Mouse (Mus musculus): Measurements from ENCODE around the gene Mfsd5. TPM values are rescaled to one million over a fixed set of nuclear protein-coding genes. Genes with fewer than 3 reads are reported as not detected.
A peak's percentile ranks its signal among the peaks of the same experiment; 100 is the strongest.

Mfsd5 gene
- polyA plus RNA-seq, 1 experiment from 2014 or later = 39.3 TPM

DNA sequence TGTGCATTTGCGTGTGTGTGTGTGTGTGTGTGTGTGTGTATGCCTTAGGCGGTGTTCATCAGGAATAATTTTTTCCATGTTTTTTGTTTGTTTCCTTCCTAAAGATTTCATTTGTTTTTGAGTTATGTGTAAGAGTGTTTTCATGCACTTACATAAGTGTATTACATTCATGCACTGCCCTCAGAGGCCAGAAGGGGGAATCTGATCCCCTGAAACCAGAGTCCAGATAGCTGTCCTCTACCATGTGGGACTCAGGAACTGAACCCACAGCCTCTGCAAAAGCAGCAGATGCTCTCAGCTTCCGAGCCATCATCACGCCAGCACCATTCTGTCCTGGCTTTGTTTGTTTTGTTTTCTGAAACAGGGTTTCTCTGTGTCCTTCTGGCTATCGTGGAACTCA is 13.7 kb upstream of the Mfsd5 start:
- Histone ChIP-seq H3K4me2 (no peak overlapping the region), H3K4me3 (no peak overlapping the region), H3K27ac (no peak overlapping the region), H3K4me1 (replicated peaks) (peaks cover 2% of the 10 kb centered on the region), H3K9me3 (replicated peaks) (no peaks in the 10 kb centered on the region), H3K27me3 (peaks cover 16% of the 10 kb centered on the region; the same call in 1 of the 2 replicates), H3K9ac (no peak overlapping the region), H3K36me3 (no peaks in the 10 kb centered on the region)
- 87% methylated on average over 5 of the region's 5 CpGs for WGBS
- ATAC-seq (replicated peaks; ENCODE audit: insufficient number of reproducible peaks, insufficient read depth, low FRiP score, low read depth) = no peak

DNA sequence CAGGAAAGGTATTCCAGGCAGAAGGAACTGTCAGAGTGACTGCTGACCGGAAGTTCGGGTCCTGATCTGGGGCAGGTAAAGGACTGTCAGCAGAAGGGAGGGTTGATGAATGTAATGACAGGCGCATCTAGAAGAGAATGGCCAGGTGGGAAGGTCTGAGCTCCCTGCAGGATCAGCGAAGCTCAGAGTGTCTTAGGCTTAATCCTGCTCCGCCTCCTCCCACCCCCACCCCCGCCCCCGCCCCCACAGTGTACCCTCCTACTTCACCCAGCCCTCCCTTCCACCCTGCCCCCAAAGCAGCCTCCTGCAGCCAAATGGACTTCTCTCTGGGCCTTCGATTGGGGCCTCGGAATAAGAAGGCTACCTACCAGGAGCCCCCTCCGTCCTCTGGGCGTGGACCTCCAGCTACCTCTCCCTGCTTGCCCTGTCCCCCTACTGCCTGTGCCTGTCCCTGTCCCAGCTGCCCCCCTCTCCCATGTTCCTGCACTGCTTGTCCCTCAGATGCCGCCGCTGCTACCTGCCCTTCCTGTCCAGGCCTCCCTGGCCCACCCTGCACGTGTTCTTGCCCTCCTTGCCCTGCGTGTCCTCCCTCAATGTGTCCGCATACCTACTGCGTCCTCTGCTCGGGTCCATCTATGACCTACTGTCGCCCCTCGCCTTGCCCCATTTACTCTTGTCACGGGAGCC is 8.8 kb upstream of the Mfsd5 start, which contains the start of gene Gm9918:
Gm9918 (plus strand) TSS at position 290 of the 687 bp plus-strand sequence.
- Histone ChIP-seq H3K36me3 (no peaks in the 10 kb centered on the region), H3K27ac (no peak within 1 kb of the TSS), H3K9me3 (replicated peaks) (no peaks in the 10 kb centered on the region), H3K9ac (no peak within 1 kb of the TSS), H3K4me3 (peak within 1 kb of the TSS; percentile 23), H3K4me2 (peak within 1 kb of the TSS; percentile 55), H3K27me3 (peaks cover 14% of the 10 kb centered on the region), H3K4me1 (replicated peaks) (peaks cover 8% of the 10 kb centered on the region)
- ATAC-seq (replicated peaks; ENCODE audit: insufficient number of reproducible peaks, insufficient read depth, low FRiP score, low read depth) = no peak; the same call in 1 of the 2 replicates
- 10% methylated on average over 21 of the region's 21 CpGs for WGBS

DNA sequence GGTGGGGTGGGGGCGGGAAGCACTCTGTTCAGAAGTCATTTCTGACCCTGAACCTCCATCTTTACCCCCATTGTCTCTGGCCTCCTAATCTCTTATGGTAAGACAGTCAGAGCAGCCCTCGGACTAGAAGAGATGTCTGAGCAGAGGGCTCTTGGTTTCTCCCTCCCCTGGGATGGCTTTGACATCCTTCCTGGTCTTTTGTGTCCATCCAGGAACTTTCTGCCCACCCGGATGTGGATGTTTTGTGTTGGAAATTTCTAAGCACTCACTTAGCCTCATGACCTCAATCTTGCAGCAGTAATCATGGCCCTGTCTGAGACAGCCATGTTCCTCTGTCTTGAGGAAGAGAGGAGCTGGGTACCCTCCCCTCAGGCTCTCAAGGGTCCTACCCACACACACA is 7.8 kb upstream of the Mfsd5 start:
- H3K27ac ChIP-seq = no peak overlapping the region
- H3K27me3 ChIP-seq = peaks cover 14% of the 10 kb centered on the region
- ATAC-seq (replicated peaks; ENCODE audit: insufficient number of reproducible peaks, insufficient read depth, low FRiP score, low read depth) = no peak
- 0 out of 2 replicates have a peak overlapping the region, but pooled peaks have one; percentile 55 for H3K4me2 ChIP-seq
- H3K36me3 ChIP-seq = no peaks in the 10 kb centered on the region
- H3K4me3 ChIP-seq = no peak overlapping the region
- 33% methylated on average over 3 of the region's 3 CpGs for WGBS
- no peaks in the 10 kb centered on the region for H3K9me3 ChIP-seq (replicated peaks)
- H3K9ac ChIP-seq = no peak overlapping the region
- peaks cover 8% of the 10 kb centered on the region for H3K4me1 ChIP-seq (replicated peaks)

DNA sequence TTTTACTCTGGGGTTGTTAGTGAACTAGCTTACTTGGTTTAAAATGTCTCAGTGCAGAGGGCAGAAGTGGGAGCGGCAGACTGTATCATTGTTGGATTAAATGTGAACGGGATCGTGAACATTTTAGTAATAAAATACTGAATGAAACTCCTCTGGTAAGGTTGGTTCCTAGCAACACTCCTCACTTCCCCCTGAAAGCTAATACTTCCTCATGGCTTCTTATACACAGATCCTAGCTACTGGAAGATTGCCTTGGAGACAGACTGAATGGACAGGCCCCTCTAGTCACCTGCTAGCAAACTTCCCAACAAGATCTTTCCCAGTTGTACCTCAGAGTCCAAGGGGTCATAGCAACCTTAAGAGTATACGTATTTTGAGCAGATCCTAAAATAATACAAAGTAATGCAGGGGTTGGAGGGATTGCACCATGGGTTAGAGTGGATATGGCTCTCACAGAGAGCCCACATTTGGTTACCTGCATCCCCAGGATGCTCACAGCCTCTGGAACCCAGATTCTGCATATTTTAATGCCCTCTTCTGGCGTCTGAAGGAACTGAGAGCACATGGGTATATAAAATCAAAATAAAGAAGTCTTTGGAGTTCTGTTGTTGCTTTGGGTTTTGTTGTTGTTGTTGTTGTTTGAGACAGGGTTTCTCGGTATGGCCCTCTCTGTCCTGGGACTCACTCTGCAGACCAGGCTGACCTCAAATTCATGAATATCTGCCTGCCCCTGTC is 5.1 kb upstream of the Mfsd5 start:
- 68% methylated on average over 6 of the region's 6 CpGs for whole genome bisulfite sequencing
- Histone ChIP-seq H3K36me3 (no peaks in the 10 kb centered on the region), H3K27ac (no peak overlapping the region), H3K4me3 (no peak overlapping the region), H3K4me1 (replicated peaks) (peaks cover 12% of the 10 kb centered on the region), H3K9me3 (replicated peaks) (no peaks in the 10 kb centered on the region), H3K27me3 (peaks cover 14% of the 10 kb centered on the region), H3K4me2 (no peak overlapping the region), H3K9ac (no peak overlapping the region)
- ATAC-seq (replicated peaks; ENCODE audit: insufficient number of reproducible peaks, insufficient read depth, low FRiP score, low read depth) = no peak

DNA sequence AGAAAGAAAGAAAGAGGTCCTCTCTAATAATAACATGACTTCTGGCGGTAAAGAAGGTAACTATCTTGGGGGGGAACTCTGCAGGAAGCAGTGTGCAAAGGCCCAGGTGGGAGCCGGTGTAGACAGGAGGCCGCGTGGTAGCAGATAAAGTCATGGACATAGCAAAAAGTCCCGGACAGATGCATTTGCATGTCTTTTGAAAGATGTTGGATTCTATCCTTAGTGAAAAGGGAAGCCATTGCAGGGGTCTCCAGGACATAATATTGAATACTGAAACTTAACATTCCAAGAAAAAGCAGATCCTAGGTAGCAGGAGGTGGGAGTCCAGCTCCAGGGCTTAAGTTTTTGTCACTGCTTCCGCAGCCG is 545 bp upstream of the Mfsd5 start:
- peak overlapping the region; percentile 73 for H3K9ac ChIP-seq
- H3K4me1 ChIP-seq (replicated peaks) = peaks cover 21% of the 10 kb centered on the region
- H3K27me3 ChIP-seq = no peaks in the 10 kb centered on the region
- 31% methylated on average over 7 of the region's 7 CpGs for WGBS
- H3K9me3 ChIP-seq (replicated peaks) = no peaks in the 10 kb centered on the region
- no peak for ATAC-seq (replicated peaks; ENCODE audit: insufficient number of reproducible peaks, insufficient read depth, low FRiP score, low read depth)
- H3K27ac ChIP-seq = peak overlapping the region; percentile 83
- H3K4me3 ChIP-seq = peak overlapping the region; percentile 69
- peaks cover 13% of the 10 kb centered on the region for H3K36me3 ChIP-seq
- H3K4me2 ChIP-seq = peak overlapping the region; percentile 71

DNA sequence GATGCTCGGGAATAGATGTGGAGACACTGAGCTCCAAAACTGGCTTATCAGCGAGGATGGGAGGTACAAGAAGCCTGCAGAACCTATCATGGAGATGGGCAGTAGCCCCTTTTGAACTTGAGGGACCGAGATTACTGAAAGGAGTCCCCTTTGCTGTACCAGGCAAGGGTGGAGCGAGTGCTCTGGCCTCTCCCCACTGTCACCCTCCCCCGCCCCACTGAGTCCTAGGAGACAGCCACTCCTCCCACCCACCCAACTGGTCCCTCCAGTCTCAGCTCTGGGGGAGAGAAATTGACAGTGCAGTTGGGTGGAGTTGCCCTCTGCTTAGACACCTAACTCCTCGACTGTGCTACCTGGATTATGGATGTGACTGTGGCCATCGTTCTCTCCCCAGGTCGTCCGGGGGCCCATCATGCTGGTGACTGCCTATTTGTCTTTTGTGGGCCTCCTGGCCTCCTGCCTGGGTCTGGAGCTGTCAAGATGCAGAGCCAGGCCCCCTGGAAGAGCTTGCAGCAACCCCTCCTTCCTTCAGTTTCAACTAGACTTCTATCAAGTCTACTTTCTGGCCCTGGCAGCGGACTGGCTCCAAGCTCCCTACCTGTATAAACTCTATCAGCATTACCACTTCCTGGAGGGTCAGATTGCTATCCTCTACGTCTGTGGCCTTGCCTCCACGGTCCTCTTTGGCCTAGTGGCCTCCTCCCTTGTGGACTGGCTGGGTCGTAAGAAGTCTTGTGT is 698 bp downstream of the Mfsd5 start:
- Histone ChIP-seq H3K36me3 (peaks cover 13% of the 10 kb centered on the region), H3K9me3 (replicated peaks) (no peaks in the 10 kb centered on the region), H3K9ac (peak overlapping the region; percentile 73), H3K4me1 (replicated peaks) (peaks cover 21% of the 10 kb centered on the region), H3K4me2 (peak overlapping the region; percentile 71), H3K27me3 (no peaks in the 10 kb centered on the region), H3K4me3 (peak overlapping the region; percentile 69), H3K27ac (peak overlapping the region; percentile 83)
- ATAC-seq (replicated peaks; ENCODE audit: insufficient number of reproducible peaks, insufficient read depth, low FRiP score, low read depth) = no peak
- 23% methylated on average over 13 of the region's 13 CpGs for WGBS

DNA sequence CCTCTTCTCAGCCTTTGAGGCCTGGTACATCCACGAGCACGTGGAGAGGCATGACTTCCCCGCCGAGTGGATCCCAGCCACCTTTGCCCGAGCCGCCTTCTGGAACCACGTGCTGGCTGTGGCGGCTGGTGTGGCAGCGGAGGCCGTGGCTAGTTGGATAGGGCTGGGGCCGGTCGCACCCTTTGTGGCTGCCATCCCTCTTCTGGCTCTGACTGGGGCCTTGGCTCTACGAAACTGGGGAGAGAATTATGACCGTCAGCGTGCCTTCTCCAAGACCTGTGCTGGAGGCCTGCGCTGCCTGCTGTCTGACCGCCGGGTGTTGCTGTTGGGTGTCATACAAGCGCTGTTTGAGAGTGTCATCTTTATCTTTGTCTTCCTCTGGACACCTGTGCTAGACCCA is 1.4 kb downstream of the Mfsd5 start:
- H3K9ac ChIP-seq = no peak overlapping the region
- H3K27ac ChIP-seq = no peak overlapping the region
- peaks cover 13% of the 10 kb centered on the region for H3K36me3 ChIP-seq
- 94% methylated on average over 19 of the region's 19 CpGs for WGBS
- no peaks in the 10 kb centered on the region for H3K9me3 ChIP-seq (replicated peaks)
- H3K4me3 ChIP-seq = peak overlapping the region; percentile 69; the same call in 1 of the 2 replicates
- no peak for ATAC-seq (replicated peaks; ENCODE audit: insufficient number of reproducible peaks, insufficient read depth, low FRiP score, low read depth)
- H3K4me2 ChIP-seq = peak overlapping the region; percentile 71
- peaks cover 21% of the 10 kb centered on the region for H3K4me1 ChIP-seq (replicated peaks)
- no peaks in the 10 kb centered on the region for H3K27me3 ChIP-seq

DNA sequence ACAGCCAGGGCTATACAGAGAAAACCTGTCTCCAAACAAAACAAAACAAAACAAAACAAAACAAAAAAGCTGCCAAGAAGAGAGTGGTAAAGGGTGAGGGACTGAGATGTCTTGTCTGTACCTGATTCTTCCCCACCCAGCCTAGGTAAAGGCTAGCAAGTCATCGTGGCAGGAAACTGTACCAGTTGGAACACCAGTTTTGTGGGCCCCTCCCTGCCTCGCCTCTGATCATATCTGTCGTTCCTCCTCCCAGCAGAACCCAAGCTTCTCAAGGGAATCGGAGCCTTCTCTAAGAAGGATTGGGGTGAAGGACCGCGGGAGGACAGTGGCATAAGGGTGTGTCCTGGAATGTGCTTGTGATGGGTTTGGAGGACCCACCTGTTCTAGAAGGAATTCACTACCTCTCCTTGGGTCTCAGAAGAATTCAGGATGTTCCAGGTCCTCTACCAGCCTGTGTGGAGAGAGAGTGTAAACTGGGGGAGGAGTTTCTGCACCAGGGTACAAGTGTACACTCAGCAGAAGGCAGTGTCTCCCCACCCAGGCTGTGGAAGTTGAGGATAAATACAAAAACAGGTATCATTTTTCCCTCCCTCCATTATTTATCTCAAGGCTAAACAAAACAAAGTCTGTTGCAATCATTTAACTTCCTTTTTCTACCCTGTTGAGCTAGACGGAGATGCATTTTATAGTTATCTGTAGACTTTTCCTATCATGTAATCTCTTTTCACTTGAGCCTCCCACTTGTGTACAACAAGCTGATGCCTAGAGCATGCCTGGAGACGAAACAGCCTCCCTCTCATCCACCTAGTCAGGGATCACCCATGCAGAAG is 3.4 kb downstream of the Mfsd5 start:
- ATAC-seq (replicated peaks; ENCODE audit: insufficient number of reproducible peaks, insufficient read depth, low FRiP score, low read depth) = no peak
- H3K9ac ChIP-seq = no peak overlapping the region
- no peak overlapping the region for H3K4me3 ChIP-seq
- no peak overlapping the region for H3K27ac ChIP-seq
- 64% methylated on average over 8 of the region's 8 CpGs for WGBS
- H3K36me3 ChIP-seq = peaks cover 13% of the 10 kb centered on the region
- no peak overlapping the region for H3K4me2 ChIP-seq
- H3K27me3 ChIP-seq = no peaks in the 10 kb centered on the region
- peaks cover 21% of the 10 kb centered on the region for H3K4me1 ChIP-seq (replicated peaks)
- no peaks in the 10 kb centered on the region for H3K9me3 ChIP-seq (replicated peaks)

DNA sequence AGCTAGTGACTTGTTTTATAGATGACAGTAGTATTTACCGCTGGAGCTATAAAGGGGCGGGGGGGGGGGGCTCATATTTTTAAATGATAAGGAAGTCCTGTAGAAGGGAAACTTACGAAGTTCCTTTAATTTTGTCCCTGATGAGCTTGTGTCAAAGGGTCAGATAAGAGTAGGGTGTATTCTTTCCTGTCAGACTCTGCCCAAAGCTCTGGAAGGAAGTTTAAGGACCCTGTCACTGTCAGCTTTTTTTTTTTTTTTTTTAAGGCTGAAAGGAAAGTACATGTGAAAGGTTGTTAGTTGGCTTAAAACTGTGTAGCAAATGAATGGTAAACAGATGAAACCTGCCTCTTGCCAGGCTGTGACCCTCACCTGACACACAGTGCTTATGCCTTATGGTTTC is 4.4 kb downstream of the Mfsd5 start:
- WGBS = 53% methylated on average over 3 of the region's 3 CpGs
- ATAC-seq (replicated peaks; ENCODE audit: insufficient number of reproducible peaks, insufficient read depth, low FRiP score, low read depth) = no peak
- Histone ChIP-seq H3K9ac (no peak overlapping the region), H3K27me3 (no peaks in the 10 kb centered on the region), H3K9me3 (replicated peaks) (no peaks in the 10 kb centered on the region), H3K36me3 (peaks cover 13% of the 10 kb centered on the region), H3K4me3 (no peak overlapping the region), H3K27ac (no peak overlapping the region), H3K4me1 (replicated peaks) (peaks cover 20% of the 10 kb centered on the region), H3K4me2 (no peak overlapping the region)

DNA sequence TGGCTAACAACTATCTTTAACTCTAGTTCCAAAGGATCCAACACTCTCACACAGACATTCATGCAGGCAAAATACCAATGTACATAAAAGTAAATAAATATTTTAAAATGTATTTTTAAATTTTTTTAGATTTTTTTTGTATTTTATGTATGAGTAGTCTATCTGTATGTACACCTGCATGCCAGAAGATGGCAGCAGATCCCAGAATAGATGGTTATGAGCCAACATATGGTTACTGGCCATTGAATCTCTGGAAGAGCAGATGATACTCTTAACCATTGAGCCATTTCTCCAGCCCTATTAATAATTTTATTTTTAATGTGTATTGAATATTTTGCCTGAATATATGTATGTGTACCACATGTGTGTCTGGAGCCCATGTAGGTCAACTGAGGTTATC is 8.1 kb downstream of the Mfsd5 start:
- Histone ChIP-seq H3K4me2 (no peak overlapping the region), H3K27me3 (no peaks in the 10 kb centered on the region), H3K4me3 (no peak overlapping the region), H3K36me3 (0 out of 2 replicates have a peak, but pooled peaks cover 3% of the 10 kb centered on the region), H3K27ac (no peak overlapping the region), H3K9me3 (replicated peaks) (no peaks in the 10 kb centered on the region), H3K9ac (no peak overlapping the region), H3K4me1 (replicated peaks) (no peaks in the 10 kb centered on the region)
- ATAC-seq (replicated peaks; ENCODE audit: insufficient number of reproducible peaks, insufficient read depth, low FRiP score, low read depth) = no peak
